Mouse (Mus musculus): ENCODE data around the gene 6820408C15Rik. TPM values are rescaled to one million over a fixed set of nuclear protein-coding genes. Genes with fewer than 3 reads are reported as not detected.

Gene 6820408C15Rik
- polyA plus RNA-seq, 2 experiments = 0.18 to 0.41 TPM

DNA sequence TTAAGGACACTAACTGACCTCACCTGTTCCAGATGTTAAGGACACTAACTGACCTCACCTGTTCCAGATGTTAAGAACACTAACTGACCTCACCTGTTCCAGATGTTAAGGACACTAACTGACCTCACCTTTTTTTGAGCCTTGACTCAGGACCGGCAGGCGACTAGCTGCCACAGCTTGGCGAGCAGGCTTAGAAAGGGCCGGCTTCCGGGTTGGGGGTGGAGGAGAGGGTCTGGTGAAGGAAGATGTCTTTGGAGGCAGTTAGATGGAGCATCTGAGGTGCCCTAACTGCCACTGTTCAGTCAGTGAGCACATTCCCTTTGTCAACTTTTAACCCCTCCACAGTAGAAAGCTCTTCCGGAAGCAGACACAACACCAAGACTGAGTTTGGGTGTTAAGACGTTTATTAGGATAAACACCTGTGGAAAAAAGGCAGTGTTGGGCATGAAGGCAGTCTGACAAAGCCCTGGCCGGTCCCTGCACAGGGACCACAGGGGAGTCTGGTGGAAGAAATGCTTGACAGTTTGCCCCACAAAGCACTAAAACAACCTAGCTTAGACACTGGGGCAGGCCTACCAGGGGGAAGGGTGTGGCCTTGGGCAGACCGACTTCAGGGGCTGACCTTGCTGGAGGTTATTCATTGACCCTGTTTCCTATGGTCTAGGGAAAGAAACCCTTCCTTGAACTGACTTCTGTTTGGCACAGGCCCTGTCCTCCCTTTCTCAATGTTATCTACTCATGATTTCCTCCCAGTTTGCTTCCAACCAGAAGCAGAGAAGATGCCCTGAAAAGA, 22.0 kb upstream of the 6820408C15Rik start:
- no peak for ATAC-seq (ENCODE audit: low FRiP score, low read depth)
- no peak for DNase-seq (ENCODE audit: low spot score)
- no peak for TF ChIP-seq POLR2A (IDR thresholded peaks at IDR 0.05; ENCODE audit: borderline replicate concordance, extremely low read depth, insufficient read depth, insufficient read length)
- H3K4me1 ChIP-seq (ENCODE audit: control insufficient read depth, insufficient read depth, low read length) = peaks cover 19% of the 10 kb centered on the region
- no peak overlapping the region for H3K9ac ChIP-seq (ENCODE audit: low read depth, low read length, severe bottlenecking)
- no peaks in the 10 kb centered on the region for H3K27me3 ChIP-seq (ENCODE audit: control insufficient read depth, insufficient read depth, low read length)
- no peak overlapping the region for H3K27ac ChIP-seq (replicated peaks; ENCODE audit: low read depth, low read length)
- no peak overlapping the region for H3K4me2 ChIP-seq (replicated peaks; ENCODE audit: low read depth, low read length, severe bottlenecking)
- WGBS = 49% methylated on average over 9 of the region's 9 CpGs
- no peak overlapping the region for H3K4me3 ChIP-seq (replicated peaks; ENCODE audit: low read length)
- no peaks in the 10 kb centered on the region for H3K9me3 ChIP-seq (ENCODE audit: control insufficient read depth, low read length)
- peaks cover 19% of the 10 kb centered on the region for H3K36me3 ChIP-seq (ENCODE audit: control insufficient read depth, insufficient read depth, low read length)

DNA sequence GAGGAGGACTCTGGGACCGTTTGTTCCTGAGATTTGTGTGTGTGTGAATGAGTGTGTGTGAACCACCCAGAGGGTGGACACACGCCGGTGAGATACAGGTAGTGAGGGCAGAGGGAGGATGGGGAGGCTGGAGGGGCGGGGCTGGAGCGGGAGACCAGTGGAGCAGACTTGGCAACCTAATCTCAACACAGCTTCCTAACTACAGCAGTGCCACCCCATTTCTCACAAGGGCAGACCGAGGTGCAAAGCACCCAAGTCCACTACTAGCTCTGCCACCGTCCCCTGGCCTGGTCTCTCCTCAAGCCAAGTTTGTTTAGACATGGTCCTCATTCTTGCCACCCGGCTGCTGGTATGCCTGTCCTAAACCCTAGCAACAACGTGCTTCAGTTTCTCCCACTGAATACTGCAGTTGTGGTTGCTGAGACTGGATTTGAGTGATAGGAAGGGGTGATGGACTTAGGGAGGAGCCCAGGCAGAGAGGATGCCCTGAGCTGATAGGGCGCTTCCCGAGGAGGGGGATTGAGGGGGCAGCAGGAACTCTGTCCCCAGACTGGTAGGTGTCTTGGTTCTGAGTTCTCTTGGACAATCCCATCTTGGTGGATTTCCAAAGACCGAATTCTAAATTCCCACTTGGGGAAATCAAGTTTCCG, 20.0 kb upstream of the 6820408C15Rik start:
- Histone ChIP-seq H3K4me1 (ENCODE audit: control insufficient read depth, insufficient read depth, low read length) (peaks cover 31% of the 10 kb centered on the region), H3K27me3 (ENCODE audit: control insufficient read depth, insufficient read depth, low read length) (no peaks in the 10 kb centered on the region), H3K27ac (replicated peaks; ENCODE audit: low read depth, low read length) (0 out of 2 replicates have a peak overlapping the region, but pooled peaks have one; percentile 99), H3K9me3 (ENCODE audit: control insufficient read depth, low read length) (no peaks in the 10 kb centered on the region), H3K36me3 (ENCODE audit: control insufficient read depth, insufficient read depth, low read length) (peaks cover 19% of the 10 kb centered on the region), H3K4me2 (replicated peaks; ENCODE audit: low read depth, low read length, severe bottlenecking) (peak overlapping the region; percentile 92), H3K4me3 (replicated peaks; ENCODE audit: low read length) (peak overlapping the region; percentile 93), H3K9ac (ENCODE audit: low read depth, low read length, severe bottlenecking) (peak overlapping the region; percentile 53)
- WGBS = 20% methylated on average over 13 of the region's 13 CpGs
- DNase-seq (ENCODE audit: low spot score) (no peak), ATAC-seq (ENCODE audit: low FRiP score, low read depth) (no peak)
- TF ChIP-seq POLR2A (IDR thresholded peaks at IDR 0.05; ENCODE audit: borderline replicate concordance, extremely low read depth, insufficient read depth, insufficient read length) = no peak

- H3K36me3 ChIP-seq (ENCODE audit: control insufficient read depth, insufficient read depth, low read length) = peaks cover 19% of the 10 kb centered on the region
- ATAC-seq (ENCODE audit: low FRiP score, low read depth) = peak; percentile 78
- H3K4me3 ChIP-seq (replicated peaks; ENCODE audit: low read length) = peak overlapping the region; percentile 93
- peaks cover 31% of the 10 kb centered on the region for H3K4me1 ChIP-seq (ENCODE audit: control insufficient read depth, insufficient read depth, low read length)
- peak overlapping the region; percentile 99 for H3K27ac ChIP-seq (replicated peaks; ENCODE audit: low read depth, low read length)
- no peaks in the 10 kb centered on the region for H3K9me3 ChIP-seq (ENCODE audit: control insufficient read depth, low read length)
- DNase-seq (ENCODE audit: low spot score) = peak; percentile 96
- WGBS = under 1% methylated on average over 39 of the region's 46 CpGs
- H3K9ac ChIP-seq (ENCODE audit: low read depth, low read length, severe bottlenecking) = peak overlapping the region; percentile 94
- peak overlapping the region; percentile 92 for H3K4me2 ChIP-seq (replicated peaks; ENCODE audit: low read depth, low read length, severe bottlenecking)
- H3K27me3 ChIP-seq (ENCODE audit: control insufficient read depth, insufficient read depth, low read length) = no peaks in the 10 kb centered on the region
- no peak for TF ChIP-seq POLR2A (IDR thresholded peaks at IDR 0.05; ENCODE audit: borderline replicate concordance, extremely low read depth, insufficient read depth, insufficient read length)
Observed at GRCm38 (mm10) chr2:152396110-152397003, 19.0 kb upstream of the 6820408C15Rik start.

DNA sequence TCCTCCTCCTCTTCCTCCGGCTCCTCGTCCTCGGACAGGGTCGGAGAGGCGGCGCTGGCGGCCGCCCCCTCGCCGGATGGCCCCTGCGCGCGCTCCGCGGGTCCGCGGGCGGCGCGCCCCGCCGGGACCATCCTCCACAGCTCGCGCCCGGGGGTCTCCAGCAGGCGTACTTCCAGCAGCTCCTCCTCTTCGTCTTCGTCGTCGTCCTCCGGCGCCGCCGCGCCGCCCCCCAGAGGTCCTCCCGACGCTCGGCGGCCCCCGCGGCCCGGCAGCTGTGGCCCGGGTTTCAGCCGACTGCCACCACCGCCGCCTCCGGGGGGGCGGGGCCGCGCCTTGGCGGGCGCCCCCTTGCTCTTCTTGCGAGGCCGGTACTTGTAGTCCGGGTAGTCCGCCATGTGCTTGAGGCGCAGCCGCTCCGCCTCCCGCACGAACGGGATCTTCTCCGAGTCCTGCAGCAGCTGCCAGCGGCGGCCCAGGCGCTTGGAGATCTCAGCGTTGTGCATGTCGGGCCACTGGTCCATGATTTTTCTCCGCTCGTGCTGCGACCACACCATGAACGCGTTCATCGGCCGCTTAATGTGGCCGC, 18.3 kb upstream of the 6820408C15Rik start:
- TF ChIP-seq POLR2A (IDR thresholded peaks at IDR 0.05; ENCODE audit: borderline replicate concordance, extremely low read depth, insufficient read depth, insufficient read length) = 0 out of 2 replicates have a peak, but pooled peaks have one; percentile 49
- Histone ChIP-seq H3K9ac (ENCODE audit: low read depth, low read length, severe bottlenecking) (peak overlapping the region; percentile 94), H3K4me1 (ENCODE audit: control insufficient read depth, insufficient read depth, low read length) (peaks cover 31% of the 10 kb centered on the region), H3K36me3 (ENCODE audit: control insufficient read depth, insufficient read depth, low read length) (peaks cover 19% of the 10 kb centered on the region), H3K4me3 (replicated peaks; ENCODE audit: low read length) (peak overlapping the region; percentile 93), H3K9me3 (ENCODE audit: control insufficient read depth, low read length) (no peaks in the 10 kb centered on the region), H3K27ac (replicated peaks; ENCODE audit: low read depth, low read length) (peak overlapping the region; percentile 99), H3K4me2 (replicated peaks; ENCODE audit: low read depth, low read length, severe bottlenecking) (peak overlapping the region; percentile 92), H3K27me3 (ENCODE audit: control insufficient read depth, insufficient read depth, low read length) (no peaks in the 10 kb centered on the region)
- ATAC-seq (ENCODE audit: low FRiP score, low read depth) (peak; percentile 20), DNase-seq (ENCODE audit: low spot score) (peak; percentile 78)
- 4% methylated on average over 45 of the region's 77 CpGs for WGBS

All from limb, embryonic 14.5 days (tissue).